Mouse (Mus musculus): ENCODE results near the gene Spindoc. TPM values are rescaled to one million over a fixed set of nuclear protein-coding genes. Genes with fewer than 3 reads are reported as not detected.

The Spindoc gene
- polyA plus RNA-seq (2015; fragmentation: Nextera tagmentation; extraction: Ambion mirVana), result 29.1 and 29.2 TPM in 2 replicates

DNA sequence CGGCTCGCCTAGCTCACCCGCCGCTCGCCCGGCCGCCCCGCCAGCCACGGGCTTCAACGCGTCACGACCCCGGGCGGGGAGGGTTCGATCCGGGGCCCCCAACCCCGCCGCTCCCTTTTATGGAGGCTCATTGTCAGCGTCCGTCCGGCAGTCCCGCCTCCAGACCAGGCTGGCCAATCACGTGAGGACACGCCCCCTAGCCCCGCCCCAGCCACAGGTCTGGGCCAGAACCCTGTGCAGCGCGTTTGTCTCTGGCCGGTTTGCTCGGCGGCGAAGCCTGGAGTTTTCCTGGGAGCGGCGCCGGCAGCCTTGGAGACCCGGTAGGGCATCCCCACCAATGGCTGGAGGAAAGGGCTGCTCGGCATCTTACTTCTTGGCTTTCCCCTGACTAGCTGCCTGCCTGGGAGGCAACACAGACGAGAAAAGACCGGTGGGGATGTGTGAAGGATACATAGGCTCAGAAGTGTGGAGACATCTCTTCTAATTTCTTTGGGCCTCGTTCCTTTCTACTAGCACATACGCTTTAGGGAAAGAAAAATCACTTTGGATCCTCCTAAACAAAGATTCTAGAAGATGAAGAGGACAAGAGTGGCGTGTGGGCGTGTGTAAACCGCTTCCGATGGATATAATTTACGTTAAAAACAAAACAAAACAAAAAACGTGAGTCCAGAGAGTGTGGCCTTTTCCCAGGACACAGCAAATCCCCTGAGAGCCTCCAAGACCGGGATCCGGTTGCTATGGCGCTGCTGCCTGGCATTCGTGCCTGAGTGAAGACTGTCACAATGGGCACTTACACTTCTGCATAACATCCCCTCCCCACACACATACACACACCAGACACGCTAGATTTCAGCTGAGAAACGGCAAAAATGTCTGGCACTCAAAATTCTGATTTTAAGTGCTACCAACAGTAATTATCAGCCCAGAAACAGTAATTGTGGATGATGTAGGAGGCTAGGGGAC, at the start of gene Spindoc:
TSS of gene Spindoc (minus strand) at position 92 of the 963 bp plus-strand sequence.
- no peaks in the 10 kb centered on the region for H3K27me3 ChIP-seq
- H3K4me2 ChIP-seq, result peak within 1 kb of the TSS; percentile 69
- peak; percentile 98 for ATAC-seq (ENCODE audit: low read depth)
- no peaks in the 10 kb centered on the region for H3K9me3 ChIP-seq
- H3K4me3 ChIP-seq, result peak within 1 kb of the TSS; percentile 93
- 0 out of 2 replicates have a peak, but pooled peaks cover 7% of the 10 kb centered on the region for H3K36me3 ChIP-seq
- H3K4me1 ChIP-seq (replicated peaks), result peaks cover 50% of the 10 kb centered on the region
- H3K27ac ChIP-seq (replicated peaks), result peak within 1 kb of the TSS; percentile 97
- H3K9ac ChIP-seq, result peak within 1 kb of the TSS; percentile 97
- WGBS, result under 1% methylated on average over 44 of the region's 52 CpGs

DNA sequence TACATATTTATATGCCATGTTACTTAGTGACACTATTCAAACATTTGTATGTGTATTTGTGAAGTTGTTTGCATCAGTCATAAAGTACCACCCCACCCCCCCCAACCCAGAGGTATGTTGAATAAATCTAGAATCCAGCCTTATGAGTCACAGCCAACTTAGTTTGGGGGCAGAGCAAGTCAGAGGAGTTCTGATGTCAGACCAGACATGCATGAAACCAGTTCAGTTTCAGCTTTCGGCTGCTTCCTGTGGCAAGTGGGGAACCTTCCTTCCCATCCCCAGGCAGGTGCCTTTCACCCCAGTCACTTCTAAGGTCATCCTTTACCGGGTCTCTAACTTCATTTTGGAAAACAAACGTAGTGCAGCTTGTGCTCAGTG, 42.6 kb upstream of the Spindoc start:
- WGBS, result 64% methylated on average over 3 of the region's 3 CpGs
- Histone ChIP-seq H3K4me3 (no peak overlapping the region), H3K27ac (replicated peaks) (no peak overlapping the region), H3K9me3 (no peaks in the 10 kb centered on the region), H3K9ac (no peak overlapping the region), H3K36me3 (peaks cover 86% of the 10 kb centered on the region), H3K27me3 (no peaks in the 10 kb centered on the region), H3K4me2 (peak overlapping the region; percentile 88; the same call in 1 of the 2 replicates), H3K4me1 (replicated peaks) (peaks cover 52% of the 10 kb centered on the region)
- ATAC-seq (ENCODE audit: low read depth), result no peak

DNA sequence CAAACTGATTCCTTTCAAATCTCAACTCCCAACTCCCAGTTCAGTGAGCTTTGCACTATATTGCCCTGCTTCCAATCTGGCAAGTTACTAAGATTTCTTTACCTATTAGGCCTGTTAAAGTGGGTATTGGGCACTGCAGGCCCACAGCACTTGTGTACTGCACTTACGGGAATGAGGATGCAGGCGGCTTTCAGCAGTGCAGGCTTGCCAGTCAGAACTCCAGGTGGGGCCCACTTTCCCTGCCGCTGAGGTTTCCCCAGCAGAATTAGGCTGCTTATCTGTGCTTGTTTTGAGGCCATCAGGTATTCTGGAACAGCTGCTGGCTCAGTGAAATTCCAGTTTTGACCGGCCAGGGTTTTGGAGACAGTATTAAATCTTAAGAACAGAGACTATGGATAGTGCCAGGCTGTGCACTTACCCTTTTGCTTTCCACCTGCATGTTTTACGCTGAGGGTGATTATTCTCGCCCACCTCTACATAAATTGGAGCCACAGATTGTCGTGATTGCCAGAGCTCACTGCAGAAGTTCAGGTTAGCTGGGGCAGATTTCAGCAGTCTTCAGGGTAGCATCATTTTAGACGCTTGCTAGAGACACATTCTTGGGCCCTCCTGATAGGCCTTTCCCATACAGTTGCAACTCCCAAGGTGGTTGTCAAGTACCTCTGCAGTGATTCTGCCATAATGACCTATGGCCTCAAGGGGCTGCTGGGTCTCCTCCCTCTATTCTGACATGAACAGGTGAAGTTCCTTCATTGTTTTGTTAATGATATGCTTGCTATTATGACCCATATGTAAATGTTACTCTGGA, 42.0 kb upstream of the Spindoc start:
- no peak for ATAC-seq (ENCODE audit: low read depth)
- Histone ChIP-seq H3K9me3 (no peaks in the 10 kb centered on the region), H3K27me3 (no peaks in the 10 kb centered on the region), H3K4me2 (peak overlapping the region; percentile 88), H3K36me3 (peaks cover 86% of the 10 kb centered on the region), H3K27ac (replicated peaks) (peak overlapping the region; percentile 99), H3K9ac (peak overlapping the region; percentile 100), H3K4me1 (replicated peaks) (peaks cover 58% of the 10 kb centered on the region), H3K4me3 (peak overlapping the region; percentile 88; the same call in 1 of the 2 replicates)
- 53% methylated on average over 8 of the region's 8 CpGs for WGBS

DNA sequence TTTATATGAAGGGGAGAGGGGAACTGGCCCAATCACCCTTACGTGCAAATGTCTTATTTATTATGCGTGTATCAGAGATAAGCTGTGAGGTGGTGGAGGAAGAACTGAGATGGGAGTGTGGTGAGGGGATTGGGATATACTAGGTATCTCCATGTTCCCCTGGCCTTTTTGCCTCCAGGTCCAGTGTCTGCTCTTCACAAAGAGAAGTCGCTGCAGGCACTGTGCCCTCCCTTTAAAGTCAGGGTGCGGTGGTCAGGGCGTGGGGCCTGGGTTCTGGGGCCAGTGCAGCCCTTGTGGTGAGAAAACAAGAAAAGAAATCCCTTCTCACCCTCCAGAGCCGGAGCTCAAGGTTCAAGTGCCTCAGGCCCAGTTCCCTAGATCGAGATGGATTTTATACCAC, 41.3 kb upstream of the Spindoc start:
- Histone ChIP-seq H3K4me3 (peak overlapping the region; percentile 88), H3K27ac (replicated peaks) (peak overlapping the region; percentile 99), H3K9me3 (no peaks in the 10 kb centered on the region), H3K4me1 (replicated peaks) (peaks cover 64% of the 10 kb centered on the region), H3K4me2 (peak overlapping the region; percentile 88), H3K9ac (peak overlapping the region; percentile 100), H3K27me3 (no peaks in the 10 kb centered on the region), H3K36me3 (peaks cover 80% of the 10 kb centered on the region)
- no peak for ATAC-seq (ENCODE audit: low read depth)
- WGBS, result 61% methylated on average over 7 of the region's 7 CpGs

DNA sequence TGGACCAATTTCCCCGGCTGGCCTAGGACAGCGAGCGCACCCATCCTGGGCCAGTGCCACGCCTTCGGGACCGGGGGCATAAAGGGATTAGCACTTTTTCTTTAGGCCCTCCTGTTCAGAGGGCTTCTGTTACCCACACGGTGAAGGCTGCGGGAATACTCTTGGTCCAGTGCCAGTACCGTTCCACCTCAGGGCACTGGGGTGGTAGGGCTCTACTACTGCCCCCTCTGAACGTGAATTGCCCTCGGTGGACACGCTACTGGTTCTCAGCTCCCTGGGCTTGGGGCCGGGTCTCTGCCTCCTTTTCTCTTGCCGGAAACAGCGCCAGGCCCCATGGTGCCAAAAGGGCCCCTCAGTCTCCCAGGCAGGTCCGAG, 40.8 kb upstream of the Spindoc start:
- no peak; the same call in 1 of the 2 replicates for ATAC-seq (ENCODE audit: low read depth)
- Histone ChIP-seq H3K36me3 (peaks cover 75% of the 10 kb centered on the region), H3K9ac (peak overlapping the region; percentile 100), H3K9me3 (no peaks in the 10 kb centered on the region), H3K27ac (replicated peaks) (peak overlapping the region; percentile 99), H3K27me3 (no peaks in the 10 kb centered on the region), H3K4me3 (peak overlapping the region; percentile 88), H3K4me2 (peak overlapping the region; percentile 88), H3K4me1 (replicated peaks) (peaks cover 69% of the 10 kb centered on the region)
- WGBS, result 15% methylated on average over 16 of the region's 16 CpGs

DNA sequence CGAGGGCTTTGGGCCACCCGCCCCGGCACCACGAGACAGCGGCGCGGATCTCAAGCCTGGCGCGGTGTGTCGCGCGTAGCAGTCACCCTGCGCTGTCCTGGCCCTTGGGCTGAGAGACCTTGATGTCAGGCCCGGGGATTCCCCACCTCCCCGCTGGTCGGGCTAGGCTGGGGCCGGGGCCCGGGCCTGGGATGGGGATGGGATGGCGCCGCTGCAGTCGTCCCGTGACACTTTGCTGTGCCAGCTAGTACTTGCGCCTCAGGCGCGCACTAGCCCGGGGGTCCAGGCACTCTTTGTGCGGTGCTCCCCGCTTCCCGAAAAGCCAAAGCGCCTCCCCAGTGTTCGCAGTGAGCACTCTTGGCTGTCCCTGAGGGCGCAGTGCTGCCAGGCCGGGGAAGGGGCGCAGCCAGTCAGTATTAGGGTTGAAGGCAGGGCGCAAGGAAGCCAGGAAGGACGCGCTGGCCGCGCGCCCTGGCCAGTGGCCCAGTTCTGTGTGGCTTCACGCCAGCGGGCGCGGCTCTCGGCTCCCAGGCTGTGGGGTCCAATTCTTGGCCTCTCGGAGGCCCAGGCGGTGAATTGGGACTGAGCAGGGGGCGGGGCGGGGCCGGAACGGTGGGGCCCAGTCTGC, 40.3 kb upstream of the Spindoc start:
- Histone ChIP-seq H3K4me1 (replicated peaks) (peaks cover 70% of the 10 kb centered on the region), H3K36me3 (peaks cover 70% of the 10 kb centered on the region), H3K4me3 (peak overlapping the region; percentile 88), H3K9ac (peak overlapping the region; percentile 100), H3K4me2 (peak overlapping the region; percentile 88), H3K27ac (replicated peaks) (peak overlapping the region; percentile 99), H3K27me3 (no peaks in the 10 kb centered on the region), H3K9me3 (no peaks in the 10 kb centered on the region)
- peak; percentile 49 for ATAC-seq (ENCODE audit: low read depth)
- WGBS, result 9% methylated on average over 51 of the region's 51 CpGs

DNA sequence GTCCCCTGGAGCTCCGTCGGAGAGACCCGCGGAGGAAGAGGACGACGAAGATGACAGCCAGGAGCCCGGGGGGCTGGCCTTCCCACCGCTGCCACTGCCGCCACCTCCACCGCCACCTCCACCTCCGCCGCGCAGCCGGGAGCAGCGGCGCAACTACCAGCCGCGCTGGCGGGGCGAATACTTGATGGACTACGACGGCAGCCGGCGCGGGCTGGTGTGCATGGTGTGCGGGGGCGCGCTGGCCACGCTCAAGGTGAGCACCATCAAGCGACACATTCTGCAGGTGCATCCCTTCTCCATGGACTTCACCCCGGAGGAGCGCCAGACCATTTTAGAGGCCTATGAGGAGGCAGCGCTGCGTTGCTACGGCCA, 39.8 kb upstream of the Spindoc start:
- WGBS, result 3% methylated on average over 35 of the region's 35 CpGs
- Histone ChIP-seq H3K27me3 (no peaks in the 10 kb centered on the region), H3K4me1 (replicated peaks) (peaks cover 70% of the 10 kb centered on the region), H3K27ac (replicated peaks) (peak overlapping the region; percentile 99), H3K4me2 (peak overlapping the region; percentile 88), H3K36me3 (peaks cover 65% of the 10 kb centered on the region), H3K9me3 (no peaks in the 10 kb centered on the region), H3K4me3 (peak overlapping the region; percentile 88), H3K9ac (peak overlapping the region; percentile 100)
- peak; percentile 4; the same call in 1 of the 2 replicates for ATAC-seq (ENCODE audit: low read depth)

DNA sequence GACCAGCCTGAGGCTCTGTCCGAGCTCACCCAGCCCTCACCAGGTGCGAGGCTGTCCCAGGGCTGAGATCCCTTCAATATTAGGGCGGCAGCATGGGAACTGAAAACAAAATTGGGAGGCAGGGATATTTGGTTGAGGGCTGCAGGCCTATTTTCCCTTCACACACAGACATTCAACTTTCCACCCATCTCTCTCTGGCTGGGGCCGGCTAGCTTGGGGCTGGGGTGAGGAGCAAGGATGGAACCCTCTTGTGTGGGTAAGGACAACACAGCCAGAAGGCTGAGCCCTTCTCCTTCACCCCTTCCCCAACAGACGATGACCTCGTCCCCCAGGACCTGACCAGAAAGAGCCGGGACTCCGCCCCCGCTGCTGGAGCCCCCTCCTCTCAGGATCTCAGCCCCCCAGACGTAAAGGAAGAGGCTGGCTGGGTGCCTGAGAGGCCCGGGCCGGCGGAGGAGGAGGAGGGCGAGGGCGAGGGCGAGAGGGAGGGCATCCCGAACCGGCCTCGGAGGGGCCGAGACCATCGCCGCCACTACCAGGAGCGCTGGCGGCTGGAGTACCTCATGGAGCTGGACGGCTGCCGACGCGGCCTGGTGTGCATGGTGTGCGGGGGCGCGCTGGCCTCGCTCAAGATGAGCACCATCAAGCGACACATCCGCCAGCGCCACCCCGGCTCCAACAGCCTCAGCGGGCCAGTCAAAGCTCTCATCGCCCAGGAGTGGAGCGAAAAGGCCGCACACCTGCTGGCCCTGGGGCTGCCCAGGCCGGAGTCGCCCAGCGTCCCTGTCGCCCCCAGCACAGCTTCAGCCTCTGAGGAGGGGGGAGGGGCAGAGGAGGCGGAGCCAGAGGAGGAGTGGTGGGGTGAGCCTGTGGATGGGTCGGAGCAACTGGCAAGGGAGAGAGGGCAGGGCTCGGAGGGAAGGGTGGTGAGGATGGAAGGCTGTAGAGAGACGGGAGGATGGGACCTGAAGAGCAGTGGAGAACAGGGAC, 39.1 kb upstream of the Spindoc start:
- H3K4me1 ChIP-seq (replicated peaks), result peaks cover 70% of the 10 kb centered on the region
- H3K4me2 ChIP-seq, result peak overlapping the region; percentile 88
- H3K9ac ChIP-seq, result peak overlapping the region; percentile 100
- 5% methylated on average over 43 of the region's 48 CpGs for WGBS
- peak; percentile 45 for ATAC-seq (ENCODE audit: low read depth)
- H3K9me3 ChIP-seq, result no peaks in the 10 kb centered on the region
- H3K4me3 ChIP-seq, result peak overlapping the region; percentile 88
- H3K27me3 ChIP-seq, result no peaks in the 10 kb centered on the region
- peaks cover 58% of the 10 kb centered on the region for H3K36me3 ChIP-seq
- peak overlapping the region; percentile 99 for H3K27ac ChIP-seq (replicated peaks)

DNA sequence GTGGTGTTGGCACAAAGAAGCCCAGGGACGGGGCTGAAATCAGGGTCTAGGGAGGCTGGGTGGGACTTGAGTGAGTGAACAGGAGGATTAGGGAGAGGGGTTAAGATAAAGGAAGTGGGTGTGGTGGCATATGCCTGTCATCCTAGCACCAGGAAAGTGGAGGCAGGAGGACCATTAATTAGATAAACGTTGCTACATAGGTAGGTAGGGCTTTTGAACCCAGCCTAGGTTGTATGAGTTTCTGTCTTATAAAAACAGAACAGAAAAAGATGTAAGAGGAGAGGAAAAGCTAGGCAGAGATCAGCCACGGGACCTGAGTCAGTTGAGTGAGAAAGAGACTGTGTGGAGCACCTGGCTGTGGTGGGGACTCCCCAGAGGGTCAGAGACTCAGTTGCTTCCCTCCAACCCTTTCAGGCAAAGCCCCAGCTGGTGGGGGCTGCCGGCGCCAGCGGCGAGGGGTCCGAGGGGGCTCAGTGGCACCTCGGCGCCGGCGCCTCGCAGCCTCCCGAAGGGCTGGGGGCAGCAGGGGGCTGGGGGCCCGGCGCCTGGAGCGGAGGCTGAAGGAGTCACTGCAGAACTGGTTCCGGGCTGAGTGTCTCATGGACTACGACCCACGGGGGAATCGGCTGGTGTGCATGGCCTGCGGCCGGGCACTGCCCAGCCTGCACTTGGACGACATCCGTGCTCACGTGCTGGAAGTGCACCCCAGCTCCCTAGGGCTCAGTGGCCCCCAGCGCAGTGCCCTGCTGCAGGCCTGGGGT, 38.2 kb upstream of the Spindoc start:
- WGBS, result 39% methylated on average over 27 of the region's 27 CpGs

DNA sequence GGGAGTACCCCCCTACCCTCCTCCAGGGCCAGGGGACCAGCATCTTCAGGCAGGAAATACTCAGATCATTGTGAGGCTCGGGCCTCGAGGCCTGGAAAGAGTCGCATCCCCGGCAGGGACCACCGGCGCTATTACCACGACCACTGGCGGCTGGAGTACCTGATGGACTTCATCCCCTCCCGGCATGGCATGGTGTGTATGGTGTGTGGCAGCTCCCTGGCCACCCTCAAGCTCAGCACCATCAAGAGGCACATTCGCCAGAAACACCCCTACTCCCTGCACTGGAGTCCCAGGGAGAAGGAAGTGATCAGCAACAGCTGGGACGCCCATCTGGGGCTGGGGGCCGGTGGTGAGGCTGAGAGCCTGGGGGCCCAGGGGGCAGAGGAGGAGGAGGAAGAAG, 37.3 kb upstream of the Spindoc start:
- 48% methylated on average over 12 of the region's 12 CpGs for WGBS
- H3K36me3 ChIP-seq, result peaks cover 41% of the 10 kb centered on the region

More for the DNA sequence above, 38.2 kb upstream of the Spindoc start:
- Histone ChIP-seq H3K27ac (replicated peaks) (peak overlapping the region; percentile 99), H3K27me3 (no peaks in the 10 kb centered on the region), H3K9me3 (no peaks in the 10 kb centered on the region), H3K36me3 (peaks cover 49% of the 10 kb centered on the region), H3K4me3 (peak overlapping the region; percentile 88), H3K9ac (peak overlapping the region; percentile 100), H3K4me1 (replicated peaks) (peaks cover 77% of the 10 kb centered on the region), H3K4me2 (peak overlapping the region; percentile 88)
- no peak for ATAC-seq (ENCODE audit: low read depth)

More for the DNA sequence above, 37.3 kb upstream of the Spindoc start:
- peak overlapping the region; percentile 88 for H3K4me2 ChIP-seq
- no peaks in the 10 kb centered on the region for H3K27me3 ChIP-seq
- no peak for ATAC-seq (ENCODE audit: low read depth)
- peak overlapping the region; percentile 88 for H3K4me3 ChIP-seq
- H3K9me3 ChIP-seq, result no peaks in the 10 kb centered on the region
- peak overlapping the region; percentile 99 for H3K27ac ChIP-seq (replicated peaks)
- H3K9ac ChIP-seq, result peak overlapping the region; percentile 100
- peaks cover 79% of the 10 kb centered on the region for H3K4me1 ChIP-seq (replicated peaks)
